Mouse (Mus musculus) stomach, postnatal 0 days (tissue): ENCODE measurements at regions not wholly inside any gene's neighbourhood (a gene's known extent, or its start where the extent isn't known, plus 50 kb on each side); places are given as distances from the start of the nearest gene placed in this dataset.

Experiments
- CTCF ChIP-seq: IDR thresholded peaks from 2 replicates; pipeline ENCODE4 v1.5.1; 2016; ENCODE audit warnings: antibody characterized with exemption, low read depth, mild to moderate bottlenecking, moderate library complexity
- EP300 ChIP-seq: optimal IDR thresholded peaks from 2 replicates; pipeline ENCODE3; 2016; ENCODE audit warnings: antibody characterized with exemption

DNA sequence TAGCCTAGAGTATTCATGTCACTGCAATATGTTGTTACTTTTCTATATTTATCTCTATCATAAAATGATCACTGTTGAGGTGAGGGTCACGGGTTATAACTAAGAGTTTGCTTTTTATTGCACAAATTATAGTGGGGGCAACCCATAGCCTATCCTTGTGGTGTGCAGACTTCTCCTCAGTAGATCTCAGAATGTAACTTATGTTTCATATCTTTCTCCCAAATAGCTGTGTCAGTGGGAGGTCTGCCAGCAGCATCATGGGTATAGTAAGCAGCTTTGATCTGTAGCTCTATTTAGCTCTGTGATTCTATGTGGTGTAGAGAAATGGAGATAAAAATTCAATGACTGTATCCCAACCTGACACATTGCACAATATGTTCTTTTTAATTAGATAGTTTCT is 641.9 kb downstream of the Dok5 start:
- TF ChIP-seq CTCF = no peak
- TF ChIP-seq EP300 = no peak
